Mouse (Mus musculus): ENCODE measurements around the gene Rnf38. TPM values are rescaled to one million over a fixed set of nuclear protein-coding genes. Genes with fewer than 3 reads are reported as not detected.

Gene Rnf38
- polyA plus RNA-seq, 2 experiments, result 14.0 to 24.7 TPM

- TF ChIP-seq CTCF (IDR thresholded peaks at IDR 0.05; ENCODE audit: low read depth), result no peak
- TF ChIP-seq EP300 (IDR thresholded peaks at IDR 0.05; ENCODE audit: low read depth), result no peak
- no peak overlapping the region for H3K4me2 ChIP-seq (ENCODE audit: low read depth)
- ATAC-seq (ENCODE audit: insufficient read depth) (no peak), DNase-seq (ENCODE audit: low read depth in 3 of 3, low spot score in 3 of 3) (no peak)
- H3K9me3 ChIP-seq (ENCODE audit: control insufficient read depth, low read length), result no peaks in the 10 kb centered on the region
- no peaks in the 10 kb centered on the region for H3K27me3 ChIP-seq (ENCODE audit: control insufficient read depth, insufficient read depth, low read length)
- no peak overlapping the region for H3K9ac ChIP-seq (replicated peaks)
- H3K36me3 ChIP-seq (replicated peaks; ENCODE audit: control insufficient read depth, insufficient read depth, low read depth), result no peaks in the 10 kb centered on the region
- H3K27ac ChIP-seq, result no peak overlapping the region
- 27% methylated on average over 6 of the region's 6 CpGs for whole genome bisulfite sequencing (ENCODE audit: insufficient replicate concordance)
- peaks cover 0 to 7% of the 10 kb centered on the region in 2 experiments; a peak in 1 of 4 replicates for H3K4me1 ChIP-seq (replicated peaks; ENCODE audit: control insufficient read depth in 2 of 2, insufficient read depth in 2 of 2, low read length in 1 of 2)
- H3K4me3 ChIP-seq (ENCODE audit: insufficient read depth in 1 of 2, low read depth in 2 of 2, low read length in 2 of 2), result no peak overlapping the region
Measured at GRCm38 (mm10) chr4:44107339-44107738, 126.2 kb downstream of the Rnf38 start.

- 14% methylated on average over 18 of the region's 18 CpGs for WGBS (ENCODE audit: insufficient replicate concordance)
- no peak overlapping the region for H3K4me2 ChIP-seq (ENCODE audit: low read depth)
- peaks cover 0 to 7% of the 10 kb centered on the region in 2 experiments; a peak in 1 of 4 replicates for H3K4me1 ChIP-seq (replicated peaks; ENCODE audit: control insufficient read depth in 2 of 2, insufficient read depth in 2 of 2, low read length in 1 of 2)
- H3K9ac ChIP-seq (replicated peaks), result no peak overlapping the region
- DNase-seq (ENCODE audit: low read depth in 3 of 3, low spot score in 3 of 3), result no peak
- no peak for ATAC-seq (ENCODE audit: insufficient read depth)
- no peak overlapping the region for H3K27ac ChIP-seq
- no peaks in the 10 kb centered on the region for H3K27me3 ChIP-seq (ENCODE audit: control insufficient read depth, insufficient read depth, low read length)
- H3K4me3 ChIP-seq (ENCODE audit: insufficient read depth in 1 of 2, low read depth in 2 of 2, low read length in 2 of 2), result no peak overlapping the region
- no peaks in the 10 kb centered on the region for H3K9me3 ChIP-seq (ENCODE audit: control insufficient read depth, low read length)
- no peak for TF ChIP-seq CTCF (IDR thresholded peaks at IDR 0.05; ENCODE audit: low read depth)
- H3K36me3 ChIP-seq (replicated peaks; ENCODE audit: control insufficient read depth, insufficient read depth, low read depth), result no peaks in the 10 kb centered on the region
Measured at GRCm38 (mm10) chr4:44106297-44106821, 127.2 kb downstream of the Rnf38 start.

- no peak overlapping the region for H3K9ac ChIP-seq (replicated peaks)
- H3K36me3 ChIP-seq (replicated peaks; ENCODE audit: control insufficient read depth, insufficient read depth, low read depth), result no peaks in the 10 kb centered on the region
- ATAC-seq (ENCODE audit: insufficient read depth) (no peak), DNase-seq (ENCODE audit: low read depth in 3 of 3, low spot score in 3 of 3) (no peak)
- peaks cover 0 to 7% of the 10 kb centered on the region in 2 experiments; a peak in 1 of 4 replicates for H3K4me1 ChIP-seq (replicated peaks; ENCODE audit: control insufficient read depth in 2 of 2, insufficient read depth in 2 of 2, low read length in 1 of 2)
- H3K4me3 ChIP-seq (ENCODE audit: insufficient read depth in 1 of 2, low read depth in 2 of 2, low read length in 2 of 2), result no peak overlapping the region
- TF ChIP-seq EP300 (IDR thresholded peaks at IDR 0.05; ENCODE audit: low read depth) (no peak), CTCF (IDR thresholded peaks at IDR 0.05; ENCODE audit: low read depth) (no peak)
- H3K9me3 ChIP-seq (ENCODE audit: control insufficient read depth, low read length), result no peaks in the 10 kb centered on the region
- H3K27ac ChIP-seq, result no peak overlapping the region
- H3K4me2 ChIP-seq (ENCODE audit: low read depth), result no peak overlapping the region
- no peaks in the 10 kb centered on the region for H3K27me3 ChIP-seq (ENCODE audit: control insufficient read depth, insufficient read depth, low read length)
- 37% methylated on average over 8 of the region's 8 CpGs for WGBS (ENCODE audit: insufficient replicate concordance)
Measured at GRCm38 (mm10) chr4:44104195-44104917, 129.2 kb downstream of the Rnf38 start.

- 78% methylated on average over 8 of the region's 8 CpGs for WGBS (ENCODE audit: insufficient replicate concordance)
- DNase-seq (ENCODE audit: low read depth in 3 of 3, low spot score in 3 of 3) (no peak), ATAC-seq (ENCODE audit: insufficient read depth) (no peak)
- H3K9me3 ChIP-seq (ENCODE audit: control insufficient read depth, low read length), result no peaks in the 10 kb centered on the region
- TF ChIP-seq CTCF (IDR thresholded peaks at IDR 0.05; ENCODE audit: low read depth), result no peak
- TF ChIP-seq EP300 (IDR thresholded peaks at IDR 0.05; ENCODE audit: low read depth), result no peak
- no peaks in the 10 kb centered on the region for H3K36me3 ChIP-seq (replicated peaks; ENCODE audit: control insufficient read depth, insufficient read depth, low read depth)
- H3K4me3 ChIP-seq (ENCODE audit: insufficient read depth in 1 of 2, low read depth in 2 of 2, low read length in 2 of 2), result no peak overlapping the region
- H3K4me2 ChIP-seq (ENCODE audit: low read depth), result no peak overlapping the region
- no peaks in the 10 kb centered on the region for H3K27me3 ChIP-seq (ENCODE audit: control insufficient read depth, insufficient read depth, low read length)
- no peak overlapping the region for H3K27ac ChIP-seq
- H3K9ac ChIP-seq (replicated peaks), result no peak overlapping the region
- peaks cover 0 to 7% of the 10 kb centered on the region in 2 experiments; a peak in 1 of 4 replicates for H3K4me1 ChIP-seq (replicated peaks; ENCODE audit: control insufficient read depth in 2 of 2, insufficient read depth in 2 of 2, low read length in 1 of 2)
Measured at GRCm38 (mm10) chr4:44103620-44104019, 130.0 kb downstream of the Rnf38 start.

GRCm38 (mm10) chr4:44097576-44098335 lies 135.8 kb downstream of the Rnf38 start:
- no peak for TF ChIP-seq CTCF (IDR thresholded peaks at IDR 0.05; ENCODE audit: low read depth)
- TF ChIP-seq EP300 (IDR thresholded peaks at IDR 0.05; ENCODE audit: low read depth), result no peak

More at GRCm38 (mm10) chr4:44097576-44098335, 135.8 kb downstream of the Rnf38 start:
- no peaks in the 10 kb centered on the region for H3K9me3 ChIP-seq (ENCODE audit: control insufficient read depth, low read length)
- ATAC-seq (ENCODE audit: insufficient read depth) (no peak), DNase-seq (ENCODE audit: low read depth in 3 of 3, low spot score in 3 of 3) (no peak)
- H3K4me3 ChIP-seq (ENCODE audit: insufficient read depth in 1 of 2, low read depth in 2 of 2, low read length in 2 of 2), result no peak overlapping the region
- 42% methylated on average over 11 of the region's 11 CpGs for WGBS (ENCODE audit: insufficient replicate concordance)
- peaks cover 0 to 2% of the 10 kb centered on the region in 2 experiments; a peak in 2 of 4 replicates for H3K4me1 ChIP-seq (replicated peaks; ENCODE audit: control insufficient read depth in 2 of 2, insufficient read depth in 2 of 2, low read length in 1 of 2)
- no peak overlapping the region for H3K4me2 ChIP-seq (ENCODE audit: low read depth)
- H3K27ac ChIP-seq, result no peak overlapping the region
- no peaks in the 10 kb centered on the region for H3K36me3 ChIP-seq (replicated peaks; ENCODE audit: control insufficient read depth, insufficient read depth, low read depth)
- H3K9ac ChIP-seq (replicated peaks), result no peak overlapping the region
- H3K27me3 ChIP-seq (ENCODE audit: control insufficient read depth, insufficient read depth, low read length), result no peaks in the 10 kb centered on the region

All from liver, embryonic 14.5 days (tissue).